Mouse (Mus musculus): ENCODE results near the gene Stim2. TPM values are rescaled to one million over a fixed set of nuclear protein-coding genes. Genes with fewer than 3 reads are reported as not detected.

The Stim2 gene
- 48.7 TPM for polyA plus RNA-seq (2014; fragmentation: Illumina TruSeq; extraction: RNeasy Lipid Tissue Mini Kit (QIAGEN cat#74804); ENCODE audit: low read depth, low replicate concordance)

DNA sequence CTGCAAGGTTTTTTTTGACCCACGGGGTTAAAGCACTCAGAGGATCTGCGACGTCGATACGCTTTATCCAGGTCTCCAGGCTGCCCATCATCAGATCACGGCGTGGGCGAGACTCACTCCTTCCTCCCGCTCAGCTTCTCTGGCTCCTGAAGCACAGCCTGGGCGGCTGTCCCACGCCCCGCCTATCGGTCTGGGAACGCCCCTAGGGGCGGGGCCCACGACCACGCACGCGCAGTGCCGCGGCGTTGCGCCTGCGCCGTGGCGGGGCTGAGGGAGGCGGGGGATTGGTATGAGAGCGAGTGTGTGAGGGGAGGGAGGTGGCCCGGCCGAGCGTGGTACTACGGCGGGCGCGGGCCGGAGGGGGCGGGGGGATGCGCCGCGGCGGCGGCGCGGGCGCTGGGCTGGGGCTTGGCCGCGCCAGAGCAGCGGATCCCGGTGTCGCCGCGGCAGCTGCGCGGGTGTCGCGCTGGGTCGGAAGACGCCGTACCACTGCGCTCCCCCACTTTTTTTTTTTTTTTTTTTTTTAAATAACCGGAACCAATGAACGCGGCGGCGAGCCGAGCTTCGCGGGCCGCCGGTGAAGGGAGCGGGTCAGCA, at the start of gene Stim2:
Gene Stim2 (plus strand): TSS at position 354 of the 597 bp plus-strand sequence.

Other genes with a start within 250 kb of the Stim2 start
- gene Tbc1d19, start 188.9 kb upstream of the Stim2 start, polyA plus RNA-seq (2014; fragmentation: Illumina TruSeq; extraction: RNeasy Lipid Tissue Mini Kit (QIAGEN cat#74804); ENCODE audit: low read depth, low replicate concordance), result 9.9 TPM

Data from liver, adult 10 weeks (tissue).